Mouse (Mus musculus) limb, embryonic 12.5 days (tissue): ENCODE data around the gene Tns1. TPM values are rescaled to one million over a fixed set of nuclear protein-coding genes. Genes with fewer than 3 reads are reported as not detected.

ENCODE experiments used
- ATAC-seq: fragments of 200-750 bp; cut with Nextera tagmentation; 2 replicates; pipeline ENCODE4 v1.8.0; 2017; ENCODE audit warnings: low read depth, moderate TSS enrichment; ENCODE audit not compliant: insufficient number of reproducible peaks, insufficient read depth, low FRiP score, low TSS enrichment
- H3K27ac ChIP-seq: fragments of 300-500 bp; sonication (generic); 2 replicates; pipeline ENCODE4 v1.5.1; 2016; ENCODE audit warnings: mild to moderate bottlenecking, moderate library complexity
- H3K27me3 ChIP-seq: fragments of 300-500 bp; sonication (generic); 2 replicates; pipeline ENCODE4 v1.6.1; 2016; ENCODE audit warnings: mild to moderate bottlenecking, moderate library complexity
- H3K36me3 ChIP-seq: fragments of 300-500 bp; sonication (generic); 2 replicates; pipeline ENCODE4 v1.6.1; 2016; ENCODE audit warnings: mild to moderate bottlenecking, moderate library complexity
- H3K4me1 ChIP-seq: fragments of 300-500 bp; sonication (generic); replicated peaks from 2 replicates; pipeline ENCODE4 v1.6.1; 2016
- H3K4me2 ChIP-seq: fragments of 300-500 bp; sonication (generic); 2 replicates; pipeline ENCODE4 v1.6.1; 2016; ENCODE audit warnings: mild to moderate bottlenecking, moderate library complexity
- H3K4me3 ChIP-seq: fragments of 300-500 bp; sonication (generic); replicated peaks from 2 replicates; pipeline ENCODE4 v1.5.1; 2016; ENCODE audit warnings: mild to moderate bottlenecking
- H3K9ac ChIP-seq: fragments of 300-500 bp; sonication (generic); replicated peaks from 2 replicates; pipeline ENCODE4 v1.6.1; 2016; ENCODE audit warnings: mild to moderate bottlenecking, moderate library complexity
- H3K9me3 ChIP-seq: fragments of 300-500 bp; sonication (generic); 2 replicates; pipeline ENCODE4 v1.6.1; 2016; ENCODE audit warnings: mild to moderate bottlenecking, moderate library complexity
- WGBS: fragments of 180-500 bp; shearing (Covaris S2); methylation state at CpG from one replicate; pipeline ENCODE4 v1.1.7; 2016; 5-methylcytosine and 5-hydroxymethylcytosine counted together
- polyA plus RNA-seq: library from polyadenylated mRNA; unstranded; fragments of >200 nt; fragmentation: Nextera tagmentation; extraction: Ambion mirVana; gene quantifications from 2 replicates; pipeline ENCODE4 v1.2.1, GENCODE M21; 2016

Gene Tns1
- polyA plus RNA-seq, 1 experiment from 2014 or later: 36.7 TPM

DNA sequence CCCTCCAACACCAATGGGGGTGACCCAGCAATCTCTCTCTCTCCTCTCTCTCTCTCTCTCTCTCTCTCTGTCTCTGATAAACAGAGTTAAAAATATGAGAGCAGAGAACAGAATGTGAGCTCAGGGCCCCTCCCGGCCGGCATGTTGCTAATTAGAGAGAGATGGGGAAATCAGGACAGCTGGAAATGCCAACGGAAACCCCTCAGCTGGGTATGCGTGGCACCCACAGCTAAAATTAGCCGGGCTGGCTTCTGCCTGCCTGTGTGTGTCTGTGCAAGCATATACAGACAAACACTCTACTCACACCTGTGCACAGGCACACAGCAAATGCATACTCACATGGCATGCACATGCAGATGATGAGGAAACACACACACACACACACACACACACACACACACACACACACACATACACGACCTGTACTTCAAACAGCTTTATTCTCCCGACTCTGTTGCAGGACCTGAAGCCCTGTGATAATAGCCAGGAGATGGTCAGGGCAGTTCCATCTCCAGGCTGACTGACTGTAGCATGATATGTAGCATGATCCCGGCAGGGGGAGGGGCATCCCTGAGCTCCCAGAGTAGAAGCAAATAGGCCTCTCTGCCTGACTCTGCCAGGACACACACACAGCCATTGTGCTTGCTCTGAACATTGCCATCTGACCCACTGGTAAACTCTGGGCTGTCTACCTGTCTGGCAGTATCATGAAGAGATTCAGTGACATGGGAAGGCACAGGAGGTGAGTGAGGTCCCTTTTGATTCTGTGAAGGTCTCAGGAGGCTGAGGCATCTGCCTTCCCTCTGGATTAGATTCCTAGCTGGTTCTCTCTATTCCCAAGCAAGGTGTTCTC lies 208.8 kb downstream of the Tns1 start:
- H3K9ac ChIP-seq: no peak overlapping the region
- no peak overlapping the region for H3K4me3 ChIP-seq
- no peaks in the 10 kb centered on the region for H3K9me3 ChIP-seq
- no peaks in the 10 kb centered on the region for H3K27me3 ChIP-seq
- ATAC-seq: no peak
- WGBS: 61% methylated on average over 8 of the region's 8 CpGs
- no peak overlapping the region for H3K4me2 ChIP-seq
- H3K36me3 ChIP-seq: peaks cover 84% of the 10 kb centered on the region
- H3K4me1 ChIP-seq: peaks cover 14% of the 10 kb centered on the region
- 0 out of 2 replicates have a peak overlapping the region, but pooled peaks have one; percentile 17 for H3K27ac ChIP-seq

DNA sequence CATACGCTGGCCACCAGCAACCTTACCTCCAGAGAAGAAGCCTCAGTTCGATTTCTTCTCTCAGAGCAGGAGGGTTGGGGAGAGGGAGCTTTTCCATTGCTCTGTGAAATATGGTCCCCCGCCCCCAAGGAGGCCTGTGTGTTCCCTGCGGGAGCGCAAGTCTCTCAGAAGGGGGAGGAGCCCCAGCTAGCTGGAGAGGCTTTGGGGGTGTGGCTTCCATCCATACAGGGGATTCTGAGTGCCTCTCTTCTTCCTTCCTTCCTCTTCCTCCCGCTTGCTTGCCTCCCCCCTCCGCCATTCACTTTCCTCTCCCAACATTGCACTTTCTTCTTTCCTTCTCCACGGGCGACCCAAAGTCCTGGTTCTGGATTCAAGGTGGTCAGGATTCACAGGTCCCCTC lies 210.2 kb downstream of the Tns1 start:
- H3K4me3 ChIP-seq: no peak overlapping the region

DNA sequence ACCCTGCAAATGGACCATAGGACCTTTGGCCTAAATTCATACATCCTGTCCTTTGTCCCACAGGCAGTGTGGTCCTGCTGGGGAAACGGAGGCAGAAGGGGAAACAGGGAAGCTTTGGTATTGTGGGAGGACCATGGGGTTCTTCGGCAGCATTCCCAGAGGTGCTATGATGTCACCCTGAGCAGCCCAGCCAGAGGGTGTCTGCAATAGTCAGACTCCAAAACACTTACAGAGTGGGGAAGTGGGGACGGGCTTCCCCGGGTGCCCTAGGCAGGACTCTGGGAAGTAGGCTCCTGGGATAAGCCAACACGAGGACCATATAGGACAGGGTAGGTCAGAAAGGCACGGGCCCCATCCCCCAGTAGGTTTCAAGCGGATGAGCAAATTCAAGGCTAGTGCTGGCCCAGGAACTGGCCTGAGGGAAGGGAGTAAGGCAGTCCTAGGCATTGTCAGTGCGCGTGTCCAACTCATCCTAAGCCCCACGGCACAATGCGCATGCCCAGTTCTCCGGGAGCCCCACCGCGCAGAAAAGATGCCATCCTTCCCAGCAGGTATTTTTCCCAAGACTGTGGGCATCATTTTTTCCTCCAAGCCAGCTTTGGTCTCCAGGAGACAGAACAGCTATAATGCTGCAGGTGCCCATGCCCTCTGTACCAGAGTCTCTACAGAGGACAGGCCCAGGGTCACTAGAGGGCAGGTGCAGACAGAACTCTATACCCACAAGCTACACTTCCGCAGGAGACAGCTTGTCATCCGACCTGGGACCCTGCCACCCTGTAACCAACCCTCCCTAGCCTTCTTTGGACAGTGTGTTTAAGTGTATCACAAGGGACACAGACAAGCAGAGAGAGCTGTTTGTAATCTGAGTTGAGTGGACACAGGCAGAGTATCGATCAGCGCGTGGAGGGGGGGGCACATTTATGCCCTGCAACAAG lies 210.9 kb downstream of the Tns1 start:
- Histone ChIP-seq H3K4me2 (no peak overlapping the region), H3K36me3 (peaks cover 70% of the 10 kb centered on the region), H3K4me1 (peaks cover 18% of the 10 kb centered on the region), H3K27me3 (no peaks in the 10 kb centered on the region), H3K27ac (no peak overlapping the region), H3K9ac (no peak overlapping the region), H3K4me3 (no peak overlapping the region), H3K9me3 (no peaks in the 10 kb centered on the region)
- ATAC-seq: no peak
- 78% methylated on average over 19 of the region's 19 CpGs for WGBS

More for the DNA sequence above, 210.2 kb downstream of the Tns1 start:
- no peak for ATAC-seq
- no peak overlapping the region for H3K4me2 ChIP-seq
- no peaks in the 10 kb centered on the region for H3K9me3 ChIP-seq
- no peak overlapping the region for H3K9ac ChIP-seq
- H3K27me3 ChIP-seq: no peaks in the 10 kb centered on the region
- peaks cover 14% of the 10 kb centered on the region for H3K4me1 ChIP-seq
- no peak overlapping the region for H3K27ac ChIP-seq
- peaks cover 77% of the 10 kb centered on the region for H3K36me3 ChIP-seq
- WGBS: 30% methylated on average over 9 of the region's 9 CpGs

DNA sequence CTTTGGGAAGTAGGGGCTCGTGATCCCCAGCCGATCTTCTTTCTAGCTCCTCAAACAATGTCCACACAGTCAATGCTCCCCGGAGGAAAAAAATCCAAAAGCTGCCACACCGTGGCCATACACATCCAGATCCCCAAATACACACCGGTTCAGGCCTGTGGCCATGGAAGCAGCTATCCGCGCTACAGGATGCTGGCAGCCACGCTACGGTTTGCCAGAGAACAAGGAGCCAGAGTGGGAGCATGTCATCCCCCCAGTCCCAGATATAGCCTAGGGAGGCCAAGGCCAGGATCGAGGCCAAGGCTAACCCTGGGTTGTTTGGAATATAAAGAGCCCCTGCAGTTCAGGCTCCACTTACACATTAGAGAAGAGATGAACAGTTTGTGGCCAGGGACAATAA lies 211.8 kb downstream of the Tns1 start:
- Histone ChIP-seq H3K4me1 (peaks cover 18% of the 10 kb centered on the region), H3K36me3 (peaks cover 61% of the 10 kb centered on the region), H3K9me3 (no peaks in the 10 kb centered on the region), H3K27me3 (no peaks in the 10 kb centered on the region), H3K27ac (no peak overlapping the region), H3K4me3 (no peak overlapping the region), H3K9ac (no peak overlapping the region), H3K4me2 (no peak overlapping the region)
- WGBS: 92% methylated on average over 10 of the region's 10 CpGs
- no peak for ATAC-seq

DNA sequence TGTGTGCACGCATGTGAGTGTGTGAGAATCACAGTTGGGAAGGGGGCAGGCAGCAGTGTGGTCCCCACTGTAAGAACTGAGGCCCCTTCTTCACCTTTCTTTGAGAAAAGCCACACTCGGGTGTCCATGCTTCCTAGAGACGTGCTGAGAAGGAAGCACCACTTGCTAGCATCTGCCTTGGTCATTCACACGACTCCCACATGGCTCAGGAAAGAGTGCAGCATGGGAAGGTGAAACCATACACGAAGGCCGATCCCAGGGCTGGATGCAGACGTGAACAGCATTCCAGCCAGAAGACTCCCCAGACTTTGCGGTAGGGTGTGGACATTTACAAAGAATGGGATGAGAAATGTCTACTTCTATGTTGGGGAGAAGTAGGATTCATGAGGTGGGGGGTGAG lies 212.3 kb downstream of the Tns1 start:
- Histone ChIP-seq H3K4me1 (peaks cover 18% of the 10 kb centered on the region), H3K27me3 (no peaks in the 10 kb centered on the region), H3K36me3 (peaks cover 56% of the 10 kb centered on the region), H3K27ac (no peak overlapping the region), H3K9ac (no peak overlapping the region), H3K4me2 (no peak overlapping the region), H3K9me3 (no peaks in the 10 kb centered on the region), H3K4me3 (no peak overlapping the region)
- no peak for ATAC-seq
- 81% methylated on average over 8 of the region's 8 CpGs for WGBS

DNA sequence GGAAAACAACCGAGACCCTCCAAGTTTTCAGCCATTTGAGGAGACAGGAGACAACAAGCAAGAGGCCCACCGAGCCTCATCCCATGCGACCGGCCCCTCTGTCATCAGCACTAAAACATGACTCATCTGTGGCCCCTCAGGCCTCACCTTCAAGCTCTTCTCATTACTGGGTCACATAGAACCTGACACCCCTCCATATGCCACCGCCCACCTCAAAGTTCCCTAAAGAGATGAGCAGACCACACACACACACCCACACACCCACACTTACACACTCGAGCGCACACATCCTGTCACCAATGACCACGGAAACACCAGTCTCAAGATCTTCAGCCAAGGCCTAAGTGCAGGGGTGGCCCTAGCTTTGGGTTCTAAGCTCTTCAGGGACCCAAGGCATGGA lies 213.5 kb downstream of the Tns1 start:
- Histone ChIP-seq H3K4me2 (no peak overlapping the region), H3K4me3 (no peak overlapping the region), H3K27ac (no peak overlapping the region), H3K4me1 (peaks cover 27% of the 10 kb centered on the region), H3K36me3 (peaks cover 43% of the 10 kb centered on the region), H3K9me3 (no peaks in the 10 kb centered on the region), H3K27me3 (no peaks in the 10 kb centered on the region), H3K9ac (no peak overlapping the region)
- no peak for ATAC-seq
- WGBS: 83% methylated on average over 8 of the region's 8 CpGs

DNA sequence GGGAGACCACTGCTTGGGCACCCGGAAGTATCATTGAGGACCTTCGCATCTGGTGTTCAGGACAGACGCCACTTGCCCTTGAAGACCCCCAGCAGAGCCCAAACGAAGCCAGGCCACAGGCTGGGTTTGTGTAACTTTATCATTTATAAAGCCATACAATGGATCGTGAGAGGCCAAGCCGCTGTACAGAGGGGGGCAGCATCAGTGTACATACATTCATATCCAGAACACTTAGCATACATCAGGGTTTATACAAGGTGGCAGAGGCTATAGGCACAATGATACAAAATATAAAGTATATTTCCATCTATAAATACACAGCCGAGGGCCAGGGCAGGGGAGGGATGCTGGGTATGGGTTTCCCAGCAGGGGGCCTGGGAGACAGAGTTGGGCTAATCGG lies 214.1 kb downstream of the Tns1 start:
- no peaks in the 10 kb centered on the region for H3K27me3 ChIP-seq
- H3K9ac ChIP-seq: no peak overlapping the region
- peaks cover 26% of the 10 kb centered on the region for H3K4me1 ChIP-seq
- 84% methylated on average over 8 of the region's 8 CpGs for WGBS
- H3K9me3 ChIP-seq: no peaks in the 10 kb centered on the region
- peaks cover 38% of the 10 kb centered on the region for H3K36me3 ChIP-seq
- no peak overlapping the region for H3K27ac ChIP-seq
- no peak for ATAC-seq
- no peak overlapping the region for H3K4me3 ChIP-seq
- no peak overlapping the region for H3K4me2 ChIP-seq

DNA sequence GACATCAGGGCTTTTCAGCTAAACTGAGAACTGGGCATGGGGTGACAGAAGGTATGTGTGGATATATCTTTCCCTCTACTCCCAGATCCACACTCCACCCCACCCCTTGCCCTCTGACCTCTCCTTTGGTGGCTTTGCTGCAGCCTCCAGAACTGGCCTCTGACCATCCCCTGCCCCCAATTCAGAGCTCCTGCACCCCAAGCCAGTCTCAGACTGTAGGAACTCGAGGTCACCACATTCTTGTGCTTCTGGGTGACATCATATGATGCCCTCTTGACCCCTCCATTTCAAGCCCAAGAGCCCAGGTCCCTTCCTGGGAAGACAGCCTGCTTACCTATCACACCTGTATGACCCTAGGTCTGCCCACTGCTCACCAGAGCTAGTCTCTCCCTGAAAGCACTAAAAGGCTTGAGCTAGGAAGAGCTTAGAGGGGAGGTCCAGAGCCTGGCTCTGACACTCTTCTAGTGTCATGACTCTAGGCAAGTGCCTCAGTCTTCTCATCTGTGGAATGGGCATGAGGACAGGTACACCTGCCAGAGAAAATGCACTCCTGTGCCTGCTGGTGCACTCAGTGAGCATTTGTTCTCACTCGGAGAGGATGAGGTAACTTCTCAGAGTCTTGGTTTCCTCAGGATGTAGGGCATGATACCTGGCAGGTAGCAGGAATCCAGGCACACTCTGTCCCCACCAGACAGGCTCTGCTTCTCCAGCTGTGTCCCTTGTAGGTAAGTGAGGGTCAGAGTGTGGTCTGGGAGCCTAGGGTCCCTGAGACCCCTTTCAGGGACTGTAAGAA lies 214.9 kb downstream of the Tns1 start:
- no peak for ATAC-seq
- Histone ChIP-seq H3K4me2 (no peak overlapping the region), H3K9ac (no peak overlapping the region), H3K36me3 (peaks cover 31% of the 10 kb centered on the region), H3K27me3 (no peaks in the 10 kb centered on the region), H3K4me3 (no peak overlapping the region), H3K9me3 (no peaks in the 10 kb centered on the region), H3K27ac (no peak overlapping the region), H3K4me1 (peaks cover 18% of the 10 kb centered on the region)
- WGBS: 57% methylated on average over 2 of the region's 2 CpGs

DNA sequence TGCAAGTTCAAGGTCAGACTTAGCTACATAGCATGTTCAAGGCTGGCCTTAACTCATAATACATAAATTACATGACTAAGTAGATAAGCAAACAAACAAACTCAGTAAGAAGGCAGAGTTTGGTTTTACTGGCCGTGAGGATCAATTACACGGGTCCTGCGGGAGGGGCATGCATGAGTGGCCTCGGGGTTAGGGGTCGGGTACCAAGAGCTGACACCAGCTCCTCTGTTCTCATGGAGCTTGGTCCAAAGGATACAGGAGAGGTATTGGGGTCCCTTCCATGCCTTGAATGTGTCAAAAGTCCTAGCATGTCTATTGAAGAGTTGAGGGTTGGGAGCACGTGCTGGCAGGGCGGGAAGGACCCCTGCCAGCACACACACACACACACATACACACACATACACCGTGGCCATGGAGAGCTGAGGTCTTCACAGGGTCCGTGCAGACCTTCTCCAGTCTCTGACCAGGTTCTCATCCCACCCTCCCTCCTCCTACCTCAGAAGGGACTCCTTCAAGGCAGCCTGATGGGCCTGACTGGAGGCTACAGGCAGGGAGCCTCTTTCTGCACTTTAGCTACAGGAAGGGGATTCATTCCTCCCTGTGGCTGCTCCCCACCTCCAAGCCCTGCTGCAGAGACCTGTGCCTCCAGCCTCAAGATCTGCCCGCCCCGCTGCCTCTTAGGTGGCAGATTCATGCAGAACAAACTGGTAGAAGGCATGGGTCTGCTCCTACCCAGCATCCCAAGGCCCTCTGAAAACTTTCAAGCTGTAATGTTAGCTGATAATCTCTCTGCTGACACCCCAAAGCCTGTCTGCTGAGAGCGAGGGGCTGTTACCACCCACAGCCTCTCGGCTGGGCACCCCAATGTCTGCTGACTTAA lies 215.9 kb downstream of the Tns1 start:
- no peak overlapping the region for H3K27ac ChIP-seq
- no peaks in the 10 kb centered on the region for H3K27me3 ChIP-seq
- WGBS: 69% methylated on average over 13 of the region's 13 CpGs
- H3K4me2 ChIP-seq: no peak overlapping the region
- no peak overlapping the region for H3K9ac ChIP-seq
- no peaks in the 10 kb centered on the region for H3K9me3 ChIP-seq
- no peak for ATAC-seq
- no peak overlapping the region for H3K4me3 ChIP-seq
- peaks cover 20% of the 10 kb centered on the region; the same call in 1 of the 2 replicates for H3K36me3 ChIP-seq
- peaks cover 13% of the 10 kb centered on the region for H3K4me1 ChIP-seq

DNA sequence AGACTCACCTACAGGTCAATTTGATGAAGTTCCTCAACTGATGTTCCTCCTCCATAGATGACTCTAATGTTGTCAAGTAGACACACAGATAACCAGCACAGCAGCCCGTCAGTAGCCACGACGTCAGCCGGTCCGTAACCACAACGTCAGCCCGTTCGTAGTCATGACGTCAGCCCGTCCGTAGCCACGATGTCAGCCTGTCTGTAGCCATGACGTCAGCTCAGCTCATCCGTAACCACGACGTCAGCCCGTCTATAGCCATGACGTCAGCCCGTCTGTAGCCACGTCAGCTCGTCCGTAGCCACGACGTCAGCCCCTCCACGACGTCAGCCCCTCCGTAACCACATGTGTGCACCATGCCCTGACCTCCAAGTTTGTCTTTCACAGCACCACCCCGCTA lies 217.1 kb downstream of the Tns1 start:
- no peak overlapping the region for H3K4me3 ChIP-seq
- no peak overlapping the region for H3K9ac ChIP-seq
- no peak overlapping the region for H3K4me2 ChIP-seq
- peaks cover 20% of the 10 kb centered on the region for H3K4me1 ChIP-seq
- H3K27me3 ChIP-seq: no peaks in the 10 kb centered on the region
- H3K36me3 ChIP-seq: peaks cover 11% of the 10 kb centered on the region; the same call in 1 of the 2 replicates
- 94% methylated on average over 28 of the region's 28 CpGs for WGBS
- no peak for ATAC-seq
- no peaks in the 10 kb centered on the region for H3K9me3 ChIP-seq
- no peak overlapping the region for H3K27ac ChIP-seq
